8 mouse cellular contexts compared by ENCODE assay signal in the genomic region with DNA sequence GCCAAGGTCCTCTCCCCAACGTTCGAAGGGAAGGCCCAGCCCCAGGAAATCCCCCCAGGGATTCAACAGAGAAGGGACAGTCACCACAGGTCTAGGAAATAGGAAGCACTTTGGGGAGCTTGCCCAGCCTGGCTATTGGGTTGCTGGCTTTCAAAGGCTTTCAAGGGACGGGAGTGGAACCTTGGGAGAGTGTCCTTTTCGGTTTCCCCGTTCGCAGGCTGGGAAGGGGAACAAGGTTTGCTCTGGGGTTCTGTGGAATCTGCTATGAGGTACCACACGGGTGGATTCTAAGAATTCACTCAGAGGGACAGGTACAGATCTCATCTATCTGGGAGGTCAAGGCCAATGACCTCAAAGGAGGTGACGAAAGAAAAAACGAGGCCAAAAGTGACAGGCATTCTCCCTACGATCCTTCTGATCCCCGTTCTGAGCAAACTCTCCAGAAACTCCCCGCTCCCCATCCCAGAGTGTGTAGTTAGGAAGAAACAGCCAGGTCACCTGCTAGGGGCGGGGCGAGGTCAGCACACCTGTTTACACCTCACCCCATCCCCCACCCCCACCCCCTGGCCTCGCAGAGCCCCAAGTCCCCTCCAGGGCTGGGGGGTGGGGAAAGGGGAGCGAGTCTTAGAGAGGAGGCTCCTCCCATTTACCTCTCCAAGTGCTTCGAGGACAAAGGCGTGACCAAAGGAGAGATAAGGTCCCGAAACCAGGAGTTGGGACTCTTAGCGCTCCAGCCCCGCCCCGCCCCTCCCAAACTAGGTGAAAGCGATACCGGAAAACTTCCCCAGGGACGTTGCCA. TPM values are rescaled to one million over a fixed set of nuclear protein-coding genes. Genes with fewer than 3 reads are reported as not detected.
DNase-seq lines count a peak whose midpoint lies in the region; ATAC-seq and TF ChIP-seq lines count a peak whose summit lies in the region.

No protein-coding gene starts in this region.

- ATAC-seq in embryonic facial prominence, embryonic 14.5 days (ENCODE audit: low read depth): no peak
- no peak for ATAC-seq in lung, embryonic 15.5 days (ENCODE audit: borderline replicate concordance, extremely low read depth, low FRiP score, low TSS enrichment)

- no peak for TF ChIP-seq POLR2A in testis, adult 2 months (IDR thresholded peaks at IDR 0.05; ENCODE audit: control insufficient read depth, low read depth, low read length)

- no peaks in the 10 kb centered on the region for H3K27me3 ChIP-seq in embryonic facial prominence, embryonic 14.5 days (replicated peaks; ENCODE audit: control insufficient read depth, insufficient read depth, low read length)
- H3K27me3 ChIP-seq in lung, embryonic 15.5 days: no peaks in the 10 kb centered on the region
- H3K27me3 ChIP-seq in testis, adult 2 months (ENCODE audit: control insufficient read depth, insufficient read depth, low read length): no peaks in the 10 kb centered on the region

- peaks cover 10% of the 10 kb centered on the region for H3K36me3 ChIP-seq in embryonic facial prominence, embryonic 14.5 days (ENCODE audit: control insufficient read depth, insufficient read depth, low read length)
- peaks cover 16% of the 10 kb centered on the region; the same call in 1 of the 2 replicates for H3K36me3 ChIP-seq in lung, embryonic 15.5 days
- H3K36me3 ChIP-seq in testis, adult 2 months (ENCODE audit: control insufficient read depth, insufficient read depth, low read length): no peaks in the 10 kb centered on the region

- H3K9me3 ChIP-seq in embryonic facial prominence, embryonic 14.5 days (ENCODE audit: control insufficient read depth, low read length): no peaks in the 10 kb centered on the region
- no peaks in the 10 kb centered on the region for H3K9me3 ChIP-seq in lung, embryonic 15.5 days

- peak; percentile 95 for DNase-seq in heart, adult 11 months
- DNase-seq in heart, adult 18-20 months: no peak
- peak; percentile 74 for DNase-seq in embryonic facial prominence, embryonic 14.5 days (ENCODE audit: low spot score)
- DNase-seq in kidney, adult 8-10 months: peak; percentile 56 to 81
- DNase-seq in cerebellum, postnatal 14 days: no peak
- DNase-seq in spleen, postnatal 4 days (ENCODE audit: low spot score in 2 of 2): no peak

- H3K4me3 ChIP-seq in embryonic facial prominence, embryonic 14.5 days (ENCODE audit: low read depth, low read length): peak overlapping the region; percentile 84
- H3K4me3 ChIP-seq in lung, embryonic 15.5 days: peak overlapping the region; percentile 81
- peak overlapping the region; percentile 85 for H3K4me3 ChIP-seq in testis, adult 2 months (ENCODE audit: control insufficient read depth, low read depth, low read length)

- peaks cover 7% of the 10 kb centered on the region for H3K4me1 ChIP-seq in embryonic facial prominence, embryonic 14.5 days (ENCODE audit: control insufficient read depth, insufficient read depth, low read length)
- H3K4me1 ChIP-seq in lung, embryonic 15.5 days: peaks cover 54% of the 10 kb centered on the region
- peaks cover 45% of the 10 kb centered on the region for H3K4me1 ChIP-seq in testis, adult 2 months (ENCODE audit: control insufficient read depth, insufficient read depth, low read length)

- H3K27ac ChIP-seq in embryonic facial prominence, embryonic 14.5 days (replicated peaks; ENCODE audit: low read depth, low read length): peak overlapping the region; percentile 64
- peak overlapping the region; percentile 93 for H3K27ac ChIP-seq in lung, embryonic 15.5 days
- H3K27ac ChIP-seq in testis, adult 2 months (ENCODE audit: control insufficient read depth, insufficient read depth, low read depth, low read length): peak overlapping the region; percentile 40

- peak overlapping the region; percentile 90 for H3K9ac ChIP-seq in embryonic facial prominence, embryonic 14.5 days (ENCODE audit: low read depth, low read length)
- H3K9ac ChIP-seq in lung, embryonic 15.5 days: peak overlapping the region; percentile 84

- WGBS in embryonic facial prominence, embryonic 14.5 days: 4% methylated on average over 24 of the region's 25 CpGs
- 5% methylated on average over 25 of the region's 25 CpGs for WGBS in lung, embryonic 15.5 days

- peak overlapping the region; percentile 84 for H3K4me2 ChIP-seq in embryonic facial prominence, embryonic 14.5 days (ENCODE audit: low read depth, low read length)
- H3K4me2 ChIP-seq in lung, embryonic 15.5 days: peak overlapping the region; percentile 77

- TF ChIP-seq CTCF in testis, adult 2 months (IDR thresholded peaks at IDR 0.05; ENCODE audit: control insufficient read depth, insufficient read depth, insufficient replicate concordance, low read depth, low read length): no peak

RNA-seq across cellular contexts. Expression of a gene that starts 2.7 kb away (rescaled TPM):
- 10 to 100 TPM; 28.5 to 30.0 TPM for total RNA-seq in heart, adult 18-20 months (2021)
- polyA plus RNA-seq in embryonic facial prominence, embryonic 14.5 days (2014; fragmentation: Nextera tagmentation; extraction: Ambion mirVana): 55.2 and 62.0 TPM in 2 replicates
- polyA plus RNA-seq in lung, embryonic 15.5 days (2015; fragmentation: Nextera tagmentation; extraction: Ambion mirVana): 133 and 140 TPM in 2 replicates
- 69.1 and 71.8 TPM in 2 replicates for polyA plus RNA-seq in testis, adult 2 months (2012; rRNA removed)

RNA-seq across cellular contexts. Expression of a gene that starts 23.2 kb away (rescaled TPM):
- 100 to 1,000 TPM; 192 to 199 TPM for total RNA-seq in heart, adult 18-20 months (2021)
- 101 and 114 TPM in 2 replicates for polyA plus RNA-seq in embryonic facial prominence, embryonic 14.5 days (2014; fragmentation: Nextera tagmentation; extraction: Ambion mirVana)
- polyA plus RNA-seq in lung, embryonic 15.5 days (2015; fragmentation: Nextera tagmentation; extraction: Ambion mirVana): 313 and 345 TPM in 2 replicates
- 4.5 and 7.5 TPM in 2 replicates for polyA plus RNA-seq in testis, adult 2 months (2012; rRNA removed)

RNA-seq across cellular contexts. Expression of a gene that starts 32.4 kb away (rescaled TPM):
- total RNA-seq in heart, adult 18-20 months (2021): 100 to 1,000 TPM in 1 of 2 experiments, 10 to 100 TPM in 1; 98.9 to 110 TPM
- 114 and 125 TPM in 2 replicates for polyA plus RNA-seq in embryonic facial prominence, embryonic 14.5 days (2014; fragmentation: Nextera tagmentation; extraction: Ambion mirVana)
- polyA plus RNA-seq in lung, embryonic 15.5 days (2015; fragmentation: Nextera tagmentation; extraction: Ambion mirVana): 149 and 157 TPM in 2 replicates
- polyA plus RNA-seq in testis, adult 2 months (2012; rRNA removed): 36.8 and 38.3 TPM in 2 replicates

RNA-seq across cellular contexts. Expression of a gene that starts 48.6 kb away (rescaled TPM):
- total RNA-seq in heart, adult 18-20 months (2021): 100 to 1,000 TPM; 270 to 319 TPM
- polyA plus RNA-seq in embryonic facial prominence, embryonic 14.5 days (2014; fragmentation: Nextera tagmentation; extraction: Ambion mirVana): 482 and 510 TPM in 2 replicates
- 458 and 503 TPM in 2 replicates for polyA plus RNA-seq in lung, embryonic 15.5 days (2015; fragmentation: Nextera tagmentation; extraction: Ambion mirVana)
- polyA plus RNA-seq in testis, adult 2 months (2012; rRNA removed): 122 and 180 TPM in 2 replicates

RNA-seq across cellular contexts. Expression of a gene that starts 49.0 kb away (rescaled TPM):
- under 1 TPM; 0.35 to 0.75 TPM for total RNA-seq in heart, adult 18-20 months (2021)
- 4.7 TPM in 2 replicates for polyA plus RNA-seq in embryonic facial prominence, embryonic 14.5 days (2014; fragmentation: Nextera tagmentation; extraction: Ambion mirVana)
- 15.2 and 16.1 TPM in 2 replicates for polyA plus RNA-seq in lung, embryonic 15.5 days (2015; fragmentation: Nextera tagmentation; extraction: Ambion mirVana)
- polyA plus RNA-seq in testis, adult 2 months (2012; rRNA removed): 0.82 TPM in 1 of 2 replicates, not detected in the other

Comparison
In these comparisons a context has a peak if more than half of its experiments do, and no peak if none do; other contexts are left out.
1. DNase-seq: peak in heart, adult 11 months (single experiment), embryonic facial prominence, embryonic 14.5 days (single experiment) and kidney, adult 8-10 months (2 of 2); none in heart, adult 18-20 months (0 of 2), cerebellum, postnatal 14 days (0 of 2) and spleen, postnatal 4 days (0 of 2).
2. H3K27ac ChIP-seq: peak in every context shown above with its lines; median percentile 93 in lung, embryonic 15.5 days; 64 in embryonic facial prominence, embryonic 14.5 days; 40 in testis, adult 2 months.
3. RNA of a gene that starts 23.2 kb away (polyA plus RNA-seq): 313 to 345 TPM in lung, embryonic 15.5 days and 101 to 114 TPM in embryonic facial prominence, embryonic 14.5 days; 4.5 to 7.5 TPM in testis, adult 2 months; every median in the first group is over 10 times any median in the second.
4. Peak in every context shown above with its lines, with median percentiles within 50 percentile points of each other: H3K4me3 ChIP-seq.